Mouse (Mus musculus): ENCODE results near the gene Dffa.
A peak's percentile ranks its signal among the peaks of the same experiment; 100 is the strongest.
"Not testable (repeated sequence)": the region's sequence is repeated elsewhere in the genome, so short reads cannot be mapped to it uniquely, and the experiment has no call there.

Dffa gene

GRCm38 (mm10) chr4:149099369-149100017, 4.5 kb upstream of the Dffa start, which contains the start of gene Pex14:
Gene Pex14 (minus strand): TSS chr4:149099876.
- DNase-seq, result peak; percentile 89

- DNase-seq, result not testable (repeated sequence)
These were observed 3.5 kb upstream of the Dffa start for GRCm38 (mm10) chr4:149100449-149100848.

GRCm38 (mm10) chr4:149101456-149101855, 2.5 kb upstream of the Dffa start:
- DNase-seq, result no peak

- DNase-seq, result not testable (repeated sequence)
These were observed 16.1 kb downstream of the Dffa start for GRCm38 (mm10) chr4:149119978-149120562.

GRCm38 (mm10) chr4:149123432-149123831, 19.5 kb downstream of the Dffa start:
- DNase-seq, result no peak

- no peak for DNase-seq
These were observed 21.6 kb downstream of the Dffa start for GRCm38 (mm10) chr4:149125341-149126114.

- DNase-seq, result no peak
These were observed 22.2 kb downstream of the Dffa start for GRCm38 (mm10) chr4:149126115-149126509.

- DNase-seq, result no peak
These were observed 22.7 kb downstream of the Dffa start, which contains the start of gene Cort for GRCm38 (mm10) chr4:149126663-149127062. Gene Cort (minus strand): TSS chr4:149126763.

- DNase-seq, result no peak
These were observed 24.5 kb downstream of the Dffa start for GRCm38 (mm10) chr4:149128467-149128866.

GRCm38 (mm10) chr4:149131021-149131752, 27.2 kb downstream of the Dffa start:
- DNase-seq, result no peak

GRCm38 (mm10) chr4:149131789-149132565, 28.0 kb downstream of the Dffa start:
- DNase-seq, result no peak

- DNase-seq, result no peak
These were observed 29.4 kb downstream of the Dffa start for GRCm38 (mm10) chr4:149133395-149133794.

- DNase-seq, result no peak
These were observed 32.3 kb downstream of the Dffa start for GRCm38 (mm10) chr4:149136116-149136850.

GRCm38 (mm10) chr4:149136982-149137770, 33.2 kb downstream of the Dffa start, which contains the start of gene Cenps:
Gene Cenps (minus strand): TSS chr4:149137629.
- DNase-seq, result peak; percentile 94

- no peak for DNase-seq
These were observed 34.6 kb downstream of the Dffa start for GRCm38 (mm10) chr4:149138515-149138914.

GRCm38 (mm10) chr4:149143594-149143993, 39.6 kb downstream of the Dffa start:
- DNase-seq, result no peak

GRCm38 (mm10) chr4:149144459-149144858, 40.5 kb downstream of the Dffa start:
- DNase-seq, result peak; percentile 71

- no peak for DNase-seq
These were observed 41.2 kb downstream of the Dffa start for GRCm38 (mm10) chr4:149145151-149145550.

GRCm38 (mm10) chr4:149147528-149147927, 43.6 kb downstream of the Dffa start:
- no peak for DNase-seq

GRCm38 (mm10) chr4:149148084-149148483, 44.1 kb downstream of the Dffa start:
- DNase-seq, result no peak

GRCm38 (mm10) chr4:149149196-149149595, 45.2 kb downstream of the Dffa start:
- no peak for DNase-seq
